Mouse (Mus musculus) frontal cortex, adult (tissue): ENCODE results near the gene Stk39.

Experiments used
- ATAC-seq: cut with Nextera tagmentation; 2 replicates; pipeline ENCODE4 v1.9.2; 2017; ENCODE audit warnings: mild to moderate bottlenecking, moderate library complexity, mixed read lengths; ENCODE audit not compliant: low TSS enrichment

The Stk39 gene

DNA sequence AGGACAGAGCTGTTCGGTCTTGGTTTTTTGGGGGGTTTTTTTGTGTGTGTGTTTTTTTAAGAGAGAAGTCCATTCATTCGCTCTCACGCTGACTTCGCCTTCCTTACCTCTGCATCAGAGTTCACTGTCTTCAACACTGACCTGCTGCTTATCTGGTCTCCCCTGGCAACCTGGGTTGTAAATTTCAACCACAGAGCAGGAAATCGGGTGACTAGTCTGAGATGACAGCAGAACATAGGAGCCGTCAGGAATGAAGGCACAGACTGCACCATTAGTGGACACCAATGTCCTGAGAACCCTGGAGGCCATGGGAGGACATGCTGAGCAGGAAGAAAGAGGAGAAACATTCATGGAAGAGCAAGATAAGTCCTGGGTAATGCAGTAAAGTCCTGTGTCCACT is 51.1 kb downstream of the Stk39 start:
- ATAC-seq: no peak

DNA sequence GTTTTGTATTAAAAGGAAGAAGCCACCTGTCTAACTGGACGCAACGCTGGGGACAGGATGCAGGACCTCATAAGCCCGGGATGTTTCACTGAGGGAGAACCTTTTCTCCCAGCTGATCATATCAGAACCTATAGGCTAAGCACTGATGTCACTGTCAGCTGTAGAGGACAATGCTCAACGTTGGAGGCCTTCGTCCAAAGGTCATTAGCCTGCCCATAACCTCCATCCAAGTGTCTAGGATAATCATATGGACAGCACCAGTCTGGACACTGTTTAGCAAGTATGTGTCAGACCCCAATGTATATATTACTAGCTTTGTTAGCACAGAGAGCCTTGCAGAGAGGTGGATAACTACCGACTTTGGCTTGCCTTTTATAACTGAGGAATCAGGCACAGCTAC is 51.8 kb downstream of the Stk39 start:
- ATAC-seq: no peak

DNA sequence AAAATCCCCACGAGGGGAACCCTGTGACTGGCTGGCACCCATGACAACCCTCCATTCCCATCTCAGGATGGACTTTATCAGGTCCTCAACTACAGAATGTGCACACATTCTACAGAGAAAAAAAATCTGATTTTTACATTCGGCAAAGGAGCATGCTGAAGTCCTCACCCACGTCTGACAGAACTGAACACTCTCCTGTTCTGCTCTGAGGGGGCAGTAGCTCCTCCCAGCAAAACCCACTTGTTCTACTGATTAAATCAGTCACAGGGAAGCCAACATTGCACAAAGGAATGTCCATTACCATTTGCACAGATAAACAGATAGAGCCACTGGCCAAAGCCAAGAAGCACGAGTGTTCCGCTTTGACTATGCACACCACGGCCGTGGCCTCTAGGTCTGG is 52.3 kb downstream of the Stk39 start:
- peak; percentile 79 for ATAC-seq

DNA sequence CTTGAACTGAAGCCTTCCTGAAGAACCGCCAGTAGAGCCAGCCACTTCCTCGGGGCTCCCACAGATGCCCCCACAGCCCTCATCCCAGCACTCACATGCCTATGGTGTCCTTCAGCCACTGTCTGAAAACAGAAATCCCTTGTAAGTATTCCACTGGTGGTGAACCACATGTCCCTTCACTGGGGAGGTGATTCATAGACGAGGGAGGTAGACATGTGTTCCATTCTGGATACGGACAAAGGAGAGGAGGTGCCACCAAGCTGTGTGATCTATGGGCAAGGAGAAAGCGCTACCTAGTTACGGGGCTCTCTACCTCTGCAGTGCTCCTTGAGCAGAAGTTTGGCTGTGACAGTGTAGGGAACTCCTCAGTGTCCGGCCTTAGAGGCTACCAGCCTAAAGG is 52.9 kb downstream of the Stk39 start:
- peak; percentile 75 for ATAC-seq

DNA sequence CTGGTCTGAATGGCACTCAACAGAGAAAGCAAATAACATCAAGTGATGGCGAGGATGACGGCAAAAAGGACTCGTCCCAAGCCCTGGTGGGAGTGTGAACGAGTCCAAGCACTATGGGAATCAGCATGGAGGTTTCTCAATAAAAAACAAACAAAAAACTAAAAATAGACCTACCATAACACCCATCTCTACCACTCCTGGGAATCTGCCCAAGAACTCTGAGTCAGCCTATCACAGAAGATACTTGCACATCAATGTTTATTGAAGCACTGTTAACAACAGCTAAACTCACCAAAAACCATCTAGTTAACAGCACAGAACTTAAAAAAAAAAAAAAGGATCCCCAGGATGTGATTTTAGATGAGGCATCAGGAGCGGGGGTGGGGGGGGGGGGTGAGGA is 55.0 kb downstream of the Stk39 start:
- ATAC-seq: peak; percentile 13

DNA sequence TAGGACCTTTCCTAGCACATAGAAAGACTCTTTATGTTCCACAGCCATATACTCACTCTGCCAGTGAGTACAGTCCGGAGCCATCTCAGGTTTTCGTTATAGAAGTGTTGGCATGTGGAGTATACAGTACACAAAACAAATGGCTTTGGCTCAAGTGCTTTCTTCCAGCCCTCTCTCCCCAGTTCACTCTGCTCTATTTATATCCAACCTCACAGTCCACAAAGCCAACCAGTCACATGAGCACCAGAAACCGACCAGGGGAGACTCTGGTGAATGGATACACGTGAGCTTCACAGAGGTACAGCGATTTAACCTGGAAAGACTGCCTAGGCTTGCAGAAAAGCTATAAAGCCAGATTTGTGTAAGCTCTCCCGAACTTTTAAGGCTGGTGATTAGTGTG is 56.4 kb downstream of the Stk39 start:
- ATAC-seq: no peak

DNA sequence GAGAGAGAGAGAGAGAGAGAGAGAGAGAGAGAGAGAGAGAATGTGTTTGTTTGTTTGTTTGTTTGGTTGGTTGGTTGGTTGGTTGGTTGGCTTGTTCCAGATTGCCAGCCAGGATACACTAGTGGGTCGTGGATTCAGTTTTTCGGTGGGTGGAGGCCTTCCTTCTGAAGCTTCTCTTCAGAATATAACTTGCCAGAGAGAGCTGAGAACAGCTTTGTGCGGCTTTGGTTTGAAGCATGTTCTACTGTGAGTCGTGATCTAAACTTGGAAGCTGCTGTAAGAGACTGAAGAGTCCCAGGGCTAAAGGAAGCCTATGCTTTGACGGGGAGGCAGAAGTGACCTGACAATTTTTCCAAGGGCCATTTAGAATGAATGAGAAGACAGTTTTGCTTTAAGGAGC is 59.9 kb downstream of the Stk39 start:
- peak; percentile 77 for ATAC-seq

DNA sequence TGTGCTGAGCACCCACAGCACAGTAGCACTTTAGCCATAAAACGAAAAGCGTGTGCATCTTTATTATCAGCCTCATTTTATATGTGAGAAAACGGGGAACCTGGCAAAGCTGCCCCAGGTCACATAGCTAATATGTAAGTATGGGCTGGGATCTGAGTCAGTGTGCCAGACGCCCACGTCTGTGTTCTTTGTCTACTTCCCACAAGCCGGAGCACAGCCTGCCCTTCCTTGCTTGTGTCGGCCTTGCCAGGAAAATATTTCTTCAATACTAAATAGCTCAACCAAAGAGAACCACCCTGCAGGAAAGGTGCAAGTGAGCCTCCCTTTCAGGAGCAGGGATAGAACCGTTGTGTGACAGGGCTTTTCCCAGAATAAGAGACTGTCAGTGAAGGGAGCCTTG is 60.9 kb downstream of the Stk39 start:
- ATAC-seq: peak; percentile 44

DNA sequence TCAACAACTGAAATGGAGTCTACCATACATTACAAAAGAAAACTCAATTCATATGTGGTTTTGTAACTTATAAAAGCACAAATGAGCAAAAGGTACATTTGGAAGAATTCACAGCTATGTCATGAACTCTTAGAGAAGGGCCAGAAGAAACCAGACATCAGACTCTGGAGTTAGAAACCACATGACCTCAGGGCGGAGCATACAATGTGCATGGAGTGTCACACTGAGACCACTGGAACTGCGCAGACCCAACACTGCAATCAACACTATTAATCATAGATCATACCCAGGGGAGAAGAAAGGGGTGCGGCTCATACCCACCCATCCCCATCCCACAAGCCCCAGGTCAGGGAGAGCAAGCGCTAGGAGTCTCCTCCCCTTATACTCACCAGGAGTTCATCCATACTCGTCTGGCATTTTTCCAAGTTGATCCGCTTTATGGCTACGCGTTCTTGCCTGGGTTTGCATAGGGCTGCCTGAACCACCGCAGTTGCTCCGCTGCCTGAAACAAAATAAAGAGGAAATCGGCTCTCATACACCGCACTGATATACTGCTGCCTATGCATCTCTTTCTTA is 62.3 kb downstream of the Stk39 start:
- ATAC-seq: no peak

DNA sequence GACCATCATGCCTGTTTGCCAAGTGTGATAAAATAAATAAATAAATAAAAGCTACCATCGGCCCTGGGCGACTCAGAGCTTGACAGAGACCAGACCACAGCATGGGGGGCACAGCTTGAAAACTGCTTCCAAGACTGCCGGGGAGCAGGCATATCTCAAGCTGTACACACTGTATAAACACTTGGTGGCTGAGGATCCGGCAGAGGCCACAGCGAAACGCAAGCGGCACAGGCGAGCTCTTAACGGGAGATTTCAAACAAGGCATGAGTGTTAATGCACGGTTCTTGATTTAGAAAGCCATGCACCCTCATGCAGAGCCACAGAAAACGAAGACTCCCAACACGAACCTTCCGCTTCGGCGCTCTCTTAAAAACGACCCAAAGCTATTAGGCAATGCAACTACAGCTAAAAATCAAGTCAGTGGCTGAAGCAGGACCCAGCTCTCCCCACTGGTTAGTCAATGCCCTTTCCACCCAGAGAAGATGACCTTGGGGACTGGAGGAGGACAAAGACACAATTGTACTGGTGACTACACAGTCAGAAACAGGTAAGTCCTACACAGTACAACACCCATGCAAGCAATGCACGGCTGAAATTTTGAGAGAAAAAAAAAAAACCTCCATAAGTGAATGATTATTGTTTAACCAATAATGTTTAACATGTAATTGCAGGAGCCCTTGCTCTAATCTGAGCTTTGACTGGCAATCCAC is 63.6 kb downstream of the Stk39 start:
- ATAC-seq: no peak

DNA sequence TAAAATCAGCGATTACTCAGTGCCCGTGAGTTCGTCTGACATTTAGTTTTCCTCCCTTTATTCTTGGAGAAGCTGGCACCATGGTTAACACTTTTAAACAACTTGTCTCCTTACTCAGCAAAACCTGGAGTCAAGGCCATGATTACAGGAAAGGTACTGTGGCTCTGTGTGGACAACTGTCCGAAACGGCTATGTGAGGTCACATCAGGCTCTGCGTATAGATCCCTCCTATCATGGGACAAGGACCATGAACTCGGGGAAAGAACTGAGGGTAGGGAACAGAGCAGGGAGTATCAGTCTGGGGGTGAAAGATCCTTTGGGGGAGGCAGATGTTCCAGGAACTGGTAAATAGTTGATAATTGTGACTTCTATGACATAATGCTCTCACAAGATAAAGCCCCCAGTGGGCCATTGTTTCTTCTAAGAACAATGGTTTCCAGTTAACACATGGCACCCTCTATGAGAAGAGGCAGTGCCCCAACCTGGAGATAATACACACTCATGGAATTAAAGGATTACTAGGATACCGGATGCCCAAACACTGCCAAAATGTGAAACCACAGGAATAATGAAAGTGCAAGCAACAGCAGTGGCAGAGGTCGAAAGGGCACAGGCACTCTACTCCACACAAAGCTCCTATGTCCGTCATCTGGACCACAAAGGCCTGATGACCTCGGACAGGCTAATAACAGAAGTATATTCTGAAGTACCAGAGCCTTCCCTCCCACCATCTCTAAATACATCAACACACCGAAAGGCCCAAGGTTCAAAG is 64.7 kb downstream of the Stk39 start:
- no peak for ATAC-seq

DNA sequence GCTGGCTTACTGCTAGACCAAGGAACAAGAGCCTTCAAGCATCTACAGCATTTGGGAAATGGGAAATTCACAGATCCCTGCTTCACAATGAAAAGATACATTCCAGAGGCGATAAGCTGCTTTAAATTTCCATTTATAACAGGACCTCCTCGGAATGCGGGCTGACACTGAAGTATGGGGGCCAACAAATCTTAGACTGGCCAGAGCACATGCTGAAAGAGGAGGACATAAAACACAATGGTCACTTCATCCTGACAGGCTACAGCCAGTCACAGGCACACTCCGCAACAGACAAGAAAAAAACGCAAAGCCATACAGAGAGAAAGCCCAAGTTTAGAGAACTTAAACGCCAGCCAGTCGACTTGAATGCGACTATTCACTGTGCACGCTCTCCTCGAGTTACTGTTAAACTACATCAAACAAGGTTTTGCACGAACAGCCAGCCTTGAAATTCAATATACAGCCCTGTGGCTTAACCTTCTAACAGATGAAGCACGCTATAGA is 65.4 kb downstream of the Stk39 start:
- no peak for ATAC-seq

DNA sequence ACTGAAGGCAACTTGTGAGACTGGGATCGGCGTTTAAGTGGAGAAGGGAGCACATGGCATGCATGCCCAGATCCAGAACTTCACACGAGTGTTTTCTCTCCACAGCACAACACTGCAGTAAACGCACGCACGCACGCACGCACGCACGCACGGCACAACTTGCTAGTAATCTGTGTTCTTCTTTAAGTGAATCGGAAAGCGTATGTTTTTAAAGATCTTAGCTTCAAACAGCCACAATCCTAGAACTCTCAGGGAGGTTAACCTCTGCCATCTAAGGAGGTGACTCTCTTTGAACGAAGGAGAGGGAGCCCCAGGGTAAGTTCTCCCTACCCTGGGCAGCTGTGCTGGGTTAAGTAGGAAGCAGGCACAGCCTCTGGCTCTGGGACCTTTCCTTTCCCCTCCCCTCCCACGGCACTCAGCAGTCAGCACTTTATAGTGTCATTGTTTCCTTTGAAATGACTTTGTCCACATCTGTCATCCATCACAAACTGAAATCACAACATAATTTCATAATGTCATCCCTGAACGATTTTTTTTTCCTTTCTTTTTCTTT is 66.8 kb downstream of the Stk39 start:
- peak; percentile 31 for ATAC-seq

DNA sequence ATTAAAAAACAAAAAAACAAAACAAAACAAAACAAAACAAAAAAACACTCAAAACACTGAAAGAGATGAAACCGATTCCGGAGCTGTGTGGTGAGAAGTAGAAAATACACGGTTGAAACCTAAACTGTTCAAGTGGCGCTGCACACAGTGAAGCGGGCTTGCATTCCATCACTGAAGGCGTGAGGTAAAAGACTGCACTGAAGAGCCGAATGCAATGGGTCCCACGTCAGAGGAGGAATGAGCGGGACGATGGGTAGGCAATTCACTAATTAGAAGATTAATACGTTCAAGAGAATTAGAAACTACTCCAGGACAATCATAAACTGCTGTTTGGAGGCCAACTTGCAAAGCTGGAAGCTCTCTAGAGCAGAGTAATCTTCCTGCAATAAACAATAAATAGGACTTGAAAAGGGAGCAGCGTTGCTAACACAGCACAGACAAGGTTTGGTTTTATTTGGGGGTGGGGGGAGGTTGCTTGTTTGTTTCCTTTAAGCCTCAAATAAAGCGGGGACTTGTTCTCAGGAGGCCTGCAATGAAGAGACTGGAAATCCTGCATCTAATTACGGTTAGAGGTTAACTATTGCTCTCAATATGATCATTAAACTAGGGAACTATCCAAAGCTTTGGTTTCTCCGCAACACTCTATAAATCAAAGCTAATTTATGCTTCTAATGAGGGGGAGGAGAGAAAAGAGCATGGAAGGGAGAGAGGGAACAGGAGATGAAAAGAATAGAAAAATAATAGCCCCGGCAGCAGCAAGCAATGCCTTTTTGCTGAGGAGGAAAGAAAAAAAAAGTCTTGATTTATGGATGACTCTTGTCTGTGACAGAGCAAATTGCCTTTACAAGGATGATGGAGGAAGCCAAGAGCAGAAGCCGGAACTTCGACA is 67.5 kb downstream of the Stk39 start:
- ATAC-seq: no peak

DNA sequence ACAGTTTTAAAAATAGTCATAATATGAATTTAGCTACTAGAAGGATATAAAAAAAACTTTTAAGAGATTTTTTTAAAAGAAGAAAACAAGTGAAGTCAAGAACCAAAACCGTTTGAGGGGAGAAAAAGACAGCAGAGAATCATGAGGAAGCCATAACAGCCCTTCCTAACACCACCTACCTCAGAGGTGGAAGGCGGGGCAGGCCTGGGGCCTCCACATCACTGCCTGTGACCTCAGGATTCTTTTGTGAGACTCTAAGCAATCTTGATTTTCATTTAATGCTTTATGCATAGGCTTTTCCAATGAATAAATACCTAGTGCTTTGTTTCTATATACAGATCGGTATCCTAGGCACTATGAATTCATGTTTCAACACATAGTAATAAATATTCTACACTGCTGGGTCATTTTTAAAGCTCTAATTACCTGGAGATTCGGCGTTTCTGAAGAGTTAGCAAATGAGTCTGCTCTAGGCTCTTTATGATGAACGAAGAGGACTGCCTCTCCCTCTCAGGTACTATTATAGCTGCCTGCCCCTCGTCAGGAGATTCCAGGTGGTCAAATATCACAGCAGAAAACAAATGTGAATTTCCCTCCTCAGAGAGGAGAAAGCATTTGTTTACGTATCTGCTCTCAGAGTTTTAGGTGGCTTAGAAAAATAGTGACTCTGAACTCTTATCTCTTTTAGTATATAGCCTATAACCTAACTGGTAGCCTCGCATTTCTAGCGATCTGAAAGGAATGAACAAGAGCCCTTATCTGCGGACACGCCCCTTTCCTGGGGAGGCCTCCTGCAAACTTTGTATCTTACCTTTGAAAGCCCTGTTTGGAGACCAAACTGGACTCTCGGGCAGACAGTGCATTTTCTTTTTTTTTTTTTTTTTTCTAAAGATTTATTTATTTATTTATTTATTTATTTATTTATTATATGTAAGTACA is 78.2 kb downstream of the Stk39 start:
- ATAC-seq: no peak

DNA sequence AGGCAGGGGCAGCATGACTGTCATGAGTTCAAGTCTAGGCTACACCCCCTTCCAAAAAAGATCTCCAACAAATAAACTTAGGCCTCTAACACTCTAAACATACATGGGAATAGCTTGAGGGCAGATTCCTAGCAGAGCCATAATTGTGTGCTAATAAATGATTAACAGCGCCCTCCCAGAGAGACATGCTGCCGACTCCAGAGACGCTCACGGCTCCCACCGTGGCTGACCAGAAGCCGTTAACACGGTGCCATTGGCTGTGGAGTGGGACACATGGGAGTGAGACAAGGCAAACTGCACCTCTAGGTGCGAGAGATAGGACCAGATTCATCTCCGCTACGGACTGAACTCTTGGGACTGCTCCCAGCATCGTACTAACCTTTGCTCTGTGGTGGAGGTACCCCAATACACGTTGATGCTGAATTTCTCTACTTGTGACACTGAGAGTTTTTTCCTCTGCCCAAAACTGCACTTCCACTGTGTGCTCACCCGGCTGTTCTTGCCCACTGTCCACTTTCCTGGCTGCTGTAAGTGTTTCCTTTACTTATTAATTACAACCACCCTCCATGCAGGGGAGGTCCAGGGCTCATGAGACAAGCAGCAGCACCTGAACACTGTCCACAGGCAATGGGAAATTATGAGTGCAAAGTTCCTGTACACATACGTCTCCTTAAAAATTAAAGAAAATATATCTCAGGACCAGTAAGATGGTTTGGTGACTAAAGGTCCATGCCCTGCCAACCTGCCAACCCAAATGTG is 84.1 kb downstream of the Stk39 start:
- no peak for ATAC-seq

DNA sequence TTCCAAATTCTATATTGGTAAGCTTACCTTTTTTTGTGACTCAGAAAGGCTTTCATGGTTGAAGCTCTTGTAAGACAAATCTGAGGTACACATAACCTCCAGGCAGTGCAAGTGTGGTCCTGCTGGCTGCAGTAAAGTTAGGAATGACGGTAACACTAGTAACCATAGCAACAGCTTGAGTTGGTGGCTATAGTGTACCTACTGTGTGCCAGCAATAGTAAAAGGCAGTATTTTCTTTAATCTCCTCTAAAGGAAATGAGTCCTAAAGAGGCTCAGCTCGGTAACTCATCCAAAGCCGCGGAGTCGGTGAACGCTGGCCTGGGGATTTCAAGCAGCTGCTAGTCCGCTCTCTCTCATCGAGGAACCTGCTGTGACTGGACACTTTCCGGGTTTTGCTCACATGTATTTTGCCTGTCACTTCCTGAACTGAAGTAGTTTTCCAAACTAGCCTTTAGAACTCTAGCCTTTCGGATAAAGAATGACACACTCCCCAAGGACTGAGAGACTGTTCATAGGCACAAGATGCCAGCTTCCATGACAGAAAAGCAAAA is 85.7 kb downstream of the Stk39 start:
- ATAC-seq: no peak

DNA sequence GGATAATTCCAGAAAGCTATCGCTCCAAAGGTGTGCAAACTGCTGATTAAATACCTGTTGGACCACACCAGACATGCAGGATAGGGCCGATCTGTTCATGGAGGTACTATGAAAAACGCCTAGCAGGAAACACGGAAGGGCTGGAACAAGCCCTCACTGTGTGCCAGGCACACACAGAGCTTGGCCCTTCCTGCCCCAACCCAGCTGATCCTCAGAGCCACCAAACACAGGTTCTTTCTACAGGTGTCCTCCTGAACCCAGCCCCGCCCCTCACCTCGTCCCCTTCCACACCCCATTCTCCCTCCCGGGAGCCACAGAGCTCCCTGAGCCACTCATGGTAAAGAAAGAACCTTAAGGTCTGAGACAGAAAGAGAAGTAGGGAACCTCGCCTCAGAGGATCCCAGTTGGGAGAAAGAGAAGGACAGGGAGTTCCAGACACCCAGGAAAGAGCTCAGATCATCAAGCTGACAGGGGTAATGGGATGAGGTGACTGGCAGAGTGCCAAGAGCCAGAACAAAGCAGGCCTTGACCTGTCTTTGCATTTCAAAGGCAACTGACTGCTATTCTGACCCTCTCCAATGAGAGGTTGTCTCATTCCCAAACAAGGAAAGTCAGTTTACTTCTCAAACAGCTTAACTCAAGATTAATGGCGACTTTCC is 86.3 kb downstream of the Stk39 start:
- no peak for ATAC-seq

DNA sequence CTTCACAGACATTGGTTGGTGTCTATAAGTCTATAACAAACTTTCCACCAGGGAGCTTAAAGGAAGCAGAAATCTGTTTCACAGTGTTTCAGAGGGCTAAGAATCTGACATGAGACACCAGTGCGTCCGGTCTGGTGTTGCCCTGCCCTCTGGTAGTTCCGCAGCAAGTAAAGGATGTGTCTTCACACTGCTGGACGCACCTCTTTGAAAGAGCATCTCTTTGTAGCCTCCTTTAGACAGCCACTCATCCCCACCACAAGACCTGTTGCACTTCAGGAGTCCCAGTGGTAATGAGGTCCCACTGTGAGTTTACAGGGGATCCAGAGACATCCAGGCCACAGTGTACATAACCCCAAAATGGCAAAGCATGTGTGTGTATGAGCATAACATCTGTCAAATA is 88.1 kb downstream of the Stk39 start:
- ATAC-seq: no peak
